Mouse (Mus musculus) urinary bladder, postnatal 36 days (tissue): Measurements from ENCODE around the gene Gpr4.

Source experiments
- DNase-seq, 2 experiments: peaks; one replicate each; pipeline ENCODE4 v3.0.0; 2022; ENCODE audit warnings: low spot score in 2 of 2, mixed read lengths in 1 of 2

Gpr4 gene

GRCm38 (mm10) chr7:19227883-19228792 lies 15.8 kb downstream of the Gpr4 start, which contains the start of gene Opa3:
TSS of gene Opa3 (plus strand) at chr7:19228334.
- peak; percentile 99 for DNase-seq

- no peak for DNase-seq
Observed at GRCm38 (mm10) chr7:19228793-19229148, 16.4 kb downstream of the Gpr4 start.

- DNase-seq, result no peak
Observed at GRCm38 (mm10) chr7:19229404-19229803, 17.1 kb downstream of the Gpr4 start.

GRCm38 (mm10) chr7:19230041-19230580 lies 17.8 kb downstream of the Gpr4 start:
- no peak for DNase-seq

GRCm38 (mm10) chr7:19230899-19231298 lies 18.6 kb downstream of the Gpr4 start:
- no peak for DNase-seq

GRCm38 (mm10) chr7:19231849-19232248 lies 19.5 kb downstream of the Gpr4 start:
- no peak for DNase-seq

GRCm38 (mm10) chr7:19234652-19235051 lies 22.3 kb downstream of the Gpr4 start:
- no peak for DNase-seq

- no peak for DNase-seq
Observed at GRCm38 (mm10) chr7:19235092-19235671, 22.8 kb downstream of the Gpr4 start.

GRCm38 (mm10) chr7:19236411-19236810 lies 24.1 kb downstream of the Gpr4 start:
- no peak for DNase-seq

- DNase-seq, result no peak
Observed at GRCm38 (mm10) chr7:19238344-19238743, 26.0 kb downstream of the Gpr4 start.

GRCm38 (mm10) chr7:19239423-19239822 lies 27.1 kb downstream of the Gpr4 start:
- DNase-seq, result peak; percentile 86 to 87

- no peak for DNase-seq
Observed at GRCm38 (mm10) chr7:19239986-19240385, 27.6 kb downstream of the Gpr4 start.

- no peak for DNase-seq
Observed at GRCm38 (mm10) chr7:19240905-19241463, 28.6 kb downstream of the Gpr4 start.

GRCm38 (mm10) chr7:19242005-19242404 lies 29.7 kb downstream of the Gpr4 start:
- DNase-seq, result no peak

- no peak for DNase-seq
Observed at GRCm38 (mm10) chr7:19243858-19244257, 31.5 kb downstream of the Gpr4 start.

- DNase-seq, result no peak
Observed at GRCm38 (mm10) chr7:19245083-19245482, 32.7 kb downstream of the Gpr4 start.

- no peak for DNase-seq
Observed at GRCm38 (mm10) chr7:19246855-19247254, 34.5 kb downstream of the Gpr4 start.

GRCm38 (mm10) chr7:19247511-19247910 lies 35.2 kb downstream of the Gpr4 start:
- DNase-seq, result no peak

- DNase-seq, result no peak
Observed at GRCm38 (mm10) chr7:19252078-19252477, 39.7 kb downstream of the Gpr4 start.

GRCm38 (mm10) chr7:19253437-19253836 lies 41.1 kb downstream of the Gpr4 start:
- DNase-seq, result no peak

- no peak for DNase-seq
Observed at GRCm38 (mm10) chr7:19255395-19255794, 43.1 kb downstream of the Gpr4 start.

GRCm38 (mm10) chr7:19256567-19256966 lies 44.2 kb downstream of the Gpr4 start:
- no peak for DNase-seq
